Mouse (Mus musculus) hindbrain, embryonic 16.5 days (tissue): ENCODE results near the gene Tmprss3. TPM values are rescaled to one million over a fixed set of nuclear protein-coding genes. Genes with fewer than 3 reads are reported as not detected.
A peak's percentile ranks its signal among the peaks of the same experiment; 100 is the strongest.

ENCODE experiments used
- ATAC-seq: fragments of 200-750 bp; cut with Nextera tagmentation; 2 replicates; pipeline ENCODE4 v1.8.0; 2017; ENCODE audit warnings: moderate TSS enrichment, moderate library complexity
- H3K27ac ChIP-seq: fragments of 300-500 bp; sonication (generic); 2 replicates; pipeline ENCODE4 v1.5.1; 2014; ENCODE audit warnings: low read depth, mild to moderate bottlenecking, control low read depth, low read length, moderate library complexity
- H3K27me3 ChIP-seq: fragments of 300-500 bp; sonication (generic); replicated peaks from 2 replicates; pipeline ENCODE4 v1.6.1; 2014; ENCODE audit warnings: low read length; ENCODE audit not compliant: control insufficient read depth, insufficient read depth
- H3K36me3 ChIP-seq: fragments of 300-500 bp; sonication (generic); 2 replicates; pipeline ENCODE4 v1.6.1; 2014; ENCODE audit warnings: mild to moderate bottlenecking, low read length, moderate library complexity, mixed read lengths; ENCODE audit not compliant: control insufficient read depth, insufficient read depth
- H3K4me1 ChIP-seq: fragments of 300-500 bp; sonication (generic); 2 replicates; pipeline ENCODE4 v1.6.1; 2014; ENCODE audit warnings: low read depth, low read length; ENCODE audit not compliant: control insufficient read depth, insufficient read depth
- H3K4me2 ChIP-seq: fragments of 300-500 bp; sonication (generic); 2 replicates; pipeline ENCODE4 v1.6.1; 2014; ENCODE audit warnings: mild to moderate bottlenecking, low read length, control low read depth, moderate library complexity
- H3K4me3 ChIP-seq: fragments of 300-500 bp; sonication (generic); 2 replicates; pipeline ENCODE4 v1.5.1; 2014; ENCODE audit warnings: mild to moderate bottlenecking, low read length, control low read depth, moderate library complexity
- H3K9ac ChIP-seq: fragments of 300-500 bp; sonication (generic); 2 replicates; pipeline ENCODE4 v1.6.1; 2014; ENCODE audit warnings: low read depth, mild to moderate bottlenecking, control low read depth, low read length, moderate library complexity
- H3K9me3 ChIP-seq: fragments of 300-500 bp; sonication (generic); 2 replicates; pipeline ENCODE4 v1.6.1; 2014; ENCODE audit warnings: mild to moderate bottlenecking, low read length, moderate library complexity; ENCODE audit not compliant: control insufficient read depth
- WGBS: fragments of 180-500 bp; shearing (Covaris S2); extraction: QIAGEN DNeasy Blood & Tissue Kit; methylation state at CpG from one replicate; pipeline ENCODE4 v1.1.7; 2014; 5-methylcytosine and 5-hydroxymethylcytosine counted together
- polyA plus RNA-seq: library from polyadenylated mRNA; unstranded; fragments of >200 nt; fragmentation: Nextera tagmentation; extraction: Ambion mirVana; gene quantifications from 2 replicates; pipeline ENCODE4 v1.2.1, GENCODE M21; 2015

Gene Tmprss3
- polyA plus RNA-seq, 1 experiment from 2014 or later, result not detected

DNA sequence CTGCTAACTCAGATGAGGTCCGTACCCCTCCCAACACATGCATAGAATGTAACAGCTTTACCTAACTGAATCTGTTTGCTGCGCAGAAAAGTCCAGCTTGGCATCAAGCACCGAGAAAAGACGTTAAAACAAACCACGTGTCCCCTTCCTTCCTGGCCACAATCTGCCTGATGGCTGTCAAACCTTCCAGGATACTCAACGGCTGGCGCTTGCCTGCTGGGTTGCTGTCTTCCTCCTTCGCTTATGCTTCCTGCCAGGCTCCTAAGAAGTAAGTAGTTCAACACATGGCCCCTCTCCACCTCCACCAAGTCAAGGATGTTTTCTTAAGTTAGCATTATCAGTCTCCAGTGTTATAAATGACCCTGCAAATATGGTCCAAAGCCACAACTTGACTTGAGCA lies 45.0 kb downstream of the Tmprss3 start:
- H3K4me1 ChIP-seq, result no peaks in the 10 kb centered on the region
- ATAC-seq, result no peak
- H3K36me3 ChIP-seq, result no peaks in the 10 kb centered on the region
- no peak overlapping the region for H3K27ac ChIP-seq
- no peaks in the 10 kb centered on the region for H3K27me3 ChIP-seq
- H3K9ac ChIP-seq, result no peak overlapping the region
- no peak overlapping the region for H3K4me2 ChIP-seq
- 79% methylated on average over 8 of the region's 8 CpGs for WGBS
- no peaks in the 10 kb centered on the region; the same call in 1 of the 2 replicates for H3K9me3 ChIP-seq
- H3K4me3 ChIP-seq, result no peak overlapping the region

DNA sequence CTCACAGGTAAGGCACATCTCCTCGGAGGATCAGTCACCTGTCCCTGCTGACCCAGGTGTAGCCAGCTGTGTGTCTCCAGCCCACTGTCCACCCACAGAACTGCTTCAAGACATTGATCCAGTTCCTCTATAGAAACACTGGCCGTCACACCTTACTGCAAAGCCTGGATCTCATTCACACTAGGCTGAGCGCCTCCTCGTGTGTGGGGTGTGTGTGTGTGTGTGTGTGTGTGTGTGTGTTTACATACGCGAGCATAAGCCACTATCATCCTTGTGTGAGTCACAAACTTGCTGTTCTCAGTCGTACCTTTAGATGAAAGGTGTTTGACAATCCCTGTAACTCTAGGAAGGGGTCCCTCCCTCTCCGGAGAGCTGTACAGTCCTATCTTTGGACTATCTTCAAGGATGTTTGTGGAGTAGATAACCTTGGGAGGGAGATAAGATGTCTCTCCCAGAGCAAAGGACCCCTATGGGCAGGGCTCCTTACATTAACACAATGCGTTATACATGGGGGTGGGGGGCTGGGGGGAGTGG lies 45.7 kb downstream of the Tmprss3 start:
- 86% methylated on average over 9 of the region's 9 CpGs for WGBS
- Histone ChIP-seq H3K27me3 (no peaks in the 10 kb centered on the region), H3K4me1 (no peaks in the 10 kb centered on the region), H3K4me2 (no peak overlapping the region), H3K36me3 (no peaks in the 10 kb centered on the region), H3K27ac (no peak overlapping the region), H3K4me3 (no peak overlapping the region), H3K9me3 (no peaks in the 10 kb centered on the region; the same call in 1 of the 2 replicates), H3K9ac (no peak overlapping the region)
- no peak for ATAC-seq

DNA sequence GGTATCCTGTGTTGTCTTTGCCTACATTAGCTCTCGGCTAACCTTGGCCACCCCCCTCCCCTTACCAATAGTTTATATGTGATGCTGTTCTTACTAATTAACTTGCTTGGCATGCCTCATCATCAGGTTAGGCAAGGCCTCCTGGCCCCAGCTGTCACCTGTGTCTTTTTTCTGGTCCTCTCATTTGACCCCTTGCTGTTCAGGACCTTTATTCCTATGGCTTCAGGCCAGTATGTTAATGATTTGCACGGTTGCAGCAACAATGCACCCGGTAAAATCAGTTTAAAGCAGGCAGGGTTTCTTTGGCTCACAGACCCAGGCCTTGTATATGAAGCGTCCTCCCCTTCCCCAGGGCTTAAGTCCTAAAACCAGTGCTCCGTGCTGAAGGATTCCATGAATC lies 46.3 kb downstream of the Tmprss3 start:
- H3K4me2 ChIP-seq, result no peak overlapping the region
- no peaks in the 10 kb centered on the region; the same call in 1 of the 2 replicates for H3K9me3 ChIP-seq
- ATAC-seq, result no peak
- H3K27ac ChIP-seq, result no peak overlapping the region
- H3K27me3 ChIP-seq, result no peaks in the 10 kb centered on the region
- H3K4me1 ChIP-seq, result no peaks in the 10 kb centered on the region
- WGBS, result 34% methylated on average over 5 of the region's 5 CpGs
- H3K4me3 ChIP-seq, result no peak overlapping the region
- H3K36me3 ChIP-seq, result no peaks in the 10 kb centered on the region
- H3K9ac ChIP-seq, result no peak overlapping the region

DNA sequence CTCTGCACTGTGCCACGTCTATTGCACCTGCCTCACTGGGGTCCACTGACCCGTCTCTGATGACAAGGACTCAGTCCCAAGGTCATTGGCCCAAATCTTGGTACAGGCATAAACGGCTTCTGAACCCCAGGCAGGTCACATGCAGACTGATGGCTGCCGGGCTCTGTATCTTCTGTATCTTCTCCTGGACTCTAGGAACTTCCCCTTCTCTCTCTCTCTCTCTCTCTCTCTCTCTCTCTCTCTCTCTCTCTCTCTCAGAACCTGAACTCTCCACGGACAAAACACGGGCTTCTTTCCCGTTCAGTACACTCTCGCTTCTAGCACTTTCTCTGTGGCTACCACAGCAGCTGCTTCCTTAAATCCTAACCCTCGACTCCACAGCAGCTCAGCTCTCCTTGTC lies 52.8 kb downstream of the Tmprss3 start:
- no peaks in the 10 kb centered on the region for H3K27me3 ChIP-seq
- no peak overlapping the region for H3K9ac ChIP-seq
- H3K4me3 ChIP-seq, result no peak overlapping the region
- no peak overlapping the region for H3K4me2 ChIP-seq
- ATAC-seq, result no peak
- no peak overlapping the region for H3K27ac ChIP-seq
- WGBS, result 84% methylated on average over 9 of the region's 9 CpGs
- H3K9me3 ChIP-seq, result no peaks in the 10 kb centered on the region; the same call in 1 of the 2 replicates
- H3K36me3 ChIP-seq, result no peaks in the 10 kb centered on the region
- no peaks in the 10 kb centered on the region for H3K4me1 ChIP-seq

DNA sequence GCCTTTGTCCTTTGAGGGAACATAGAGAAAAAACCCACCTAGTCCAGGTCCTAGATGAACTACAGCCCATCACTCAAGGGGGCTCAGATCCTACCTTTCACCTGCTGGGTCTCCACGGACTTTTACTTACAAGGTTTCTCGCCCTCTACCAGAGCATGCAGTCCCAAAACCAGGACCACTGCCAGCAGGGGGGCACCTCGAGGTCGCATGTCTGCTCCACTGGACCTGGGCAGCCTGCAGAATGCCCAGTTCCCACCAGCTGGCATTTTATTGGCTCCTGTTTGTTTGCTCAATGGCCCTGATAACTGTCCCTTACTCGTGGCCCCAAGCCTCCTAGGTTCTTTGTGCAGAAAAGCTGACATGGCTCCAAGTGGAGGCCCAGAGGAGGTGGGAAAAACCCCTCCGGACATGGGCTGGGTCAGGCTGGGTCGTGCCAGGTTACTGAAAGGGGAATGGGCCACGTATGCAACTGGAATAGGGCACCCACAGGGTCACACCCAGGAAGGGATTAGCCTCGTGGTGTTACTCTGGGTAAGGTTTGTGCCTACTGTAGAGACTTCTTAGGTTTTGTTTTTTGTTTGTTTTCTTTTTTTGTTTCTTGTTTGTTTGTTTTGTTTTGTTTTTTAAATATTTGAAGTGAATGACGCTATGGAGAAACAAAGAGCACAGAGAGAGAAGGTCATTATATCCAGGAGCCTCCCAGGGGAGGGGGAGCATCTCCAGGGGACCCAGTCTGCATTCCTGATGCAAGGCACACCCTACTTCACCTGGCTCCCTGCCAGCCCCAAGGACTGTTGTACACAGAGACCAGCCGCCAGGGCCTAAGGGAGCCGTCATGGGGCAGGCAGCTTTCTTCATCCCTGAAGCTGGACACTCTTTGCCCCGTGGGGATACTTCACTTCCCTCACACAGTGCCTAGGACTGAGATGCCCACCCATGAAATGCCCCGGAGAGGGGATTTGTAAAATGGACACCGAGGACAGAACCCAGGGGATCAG lies 54.4 kb downstream of the Tmprss3 start, which contains the start of gene Tff2:
TSS of gene Tff2 (minus strand) at position 243 of the 998 bp plus-strand sequence.
- no peak for ATAC-seq
- WGBS, result 62% methylated on average over 15 of the region's 15 CpGs

DNA sequence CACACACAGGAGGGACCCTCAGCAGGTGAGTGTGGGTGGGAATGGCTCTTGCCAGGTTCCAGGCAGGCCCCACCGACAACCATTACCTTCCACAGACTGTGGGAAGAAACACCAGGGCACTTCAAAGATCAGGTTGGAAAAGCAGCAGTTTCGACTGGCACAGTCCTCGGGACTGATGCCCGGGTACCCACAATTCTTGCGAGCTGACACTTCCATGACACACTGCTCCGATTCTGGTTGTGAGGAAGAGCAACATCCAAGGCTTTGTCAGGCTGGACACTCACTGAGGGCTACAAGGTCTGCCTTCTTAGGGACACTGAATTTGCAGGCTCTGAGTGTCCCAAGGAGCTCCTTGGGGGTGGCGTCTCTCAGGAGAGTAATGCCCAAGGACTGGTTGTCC lies 56.7 kb downstream of the Tmprss3 start:
- H3K4me2 ChIP-seq, result no peak overlapping the region
- no peaks in the 10 kb centered on the region for H3K36me3 ChIP-seq
- H3K9ac ChIP-seq, result no peak overlapping the region
- 94% methylated on average over 7 of the region's 7 CpGs for WGBS
- no peak for ATAC-seq
- no peak overlapping the region for H3K27ac ChIP-seq
- H3K4me1 ChIP-seq, result no peaks in the 10 kb centered on the region
- H3K27me3 ChIP-seq, result no peaks in the 10 kb centered on the region
- H3K4me3 ChIP-seq, result no peak overlapping the region
- no peaks in the 10 kb centered on the region for H3K9me3 ChIP-seq

More for the DNA sequence above, 54.4 kb downstream of the Tmprss3 start, which contains the start of gene Tff2:
- Histone ChIP-seq H3K27me3 (no peaks in the 10 kb centered on the region), H3K9ac (no peak within 1 kb of the TSS), H3K4me1 (no peaks in the 10 kb centered on the region), H3K36me3 (no peaks in the 10 kb centered on the region), H3K27ac (no peak within 1 kb of the TSS), H3K4me2 (no peak within 1 kb of the TSS), H3K9me3 (no peaks in the 10 kb centered on the region; the same call in 1 of the 2 replicates), H3K4me3 (no peak within 1 kb of the TSS)

DNA sequence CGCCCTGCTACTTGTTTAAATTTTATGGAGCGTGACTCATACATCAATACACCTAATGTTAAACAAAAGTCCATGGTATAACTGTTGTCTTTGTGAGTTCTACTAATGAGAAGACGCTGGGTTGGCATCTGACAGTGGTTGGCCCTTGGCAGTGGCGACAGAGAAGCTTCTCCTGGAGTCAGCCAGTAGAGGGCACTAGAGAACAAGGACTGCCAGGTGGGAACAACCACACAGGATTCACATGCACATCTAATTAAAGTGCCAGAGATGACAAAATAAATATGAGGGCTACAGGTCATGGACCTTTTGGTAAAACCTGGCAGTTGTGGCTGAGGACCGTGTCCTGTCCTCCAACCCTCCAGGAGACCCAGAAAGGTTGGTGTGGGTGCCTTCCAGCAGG lies 60.4 kb downstream of the Tmprss3 start:
- Histone ChIP-seq H3K27me3 (no peaks in the 10 kb centered on the region), H3K36me3 (no peaks in the 10 kb centered on the region), H3K9ac (no peak overlapping the region), H3K4me3 (no peak overlapping the region), H3K4me1 (no peaks in the 10 kb centered on the region), H3K9me3 (no peaks in the 10 kb centered on the region), H3K27ac (no peak overlapping the region), H3K4me2 (no peak overlapping the region)
- WGBS, result 23% methylated on average over 5 of the region's 5 CpGs
- ATAC-seq, result 0 out of 2 replicates have a peak, but pooled peaks have one; percentile 14

DNA sequence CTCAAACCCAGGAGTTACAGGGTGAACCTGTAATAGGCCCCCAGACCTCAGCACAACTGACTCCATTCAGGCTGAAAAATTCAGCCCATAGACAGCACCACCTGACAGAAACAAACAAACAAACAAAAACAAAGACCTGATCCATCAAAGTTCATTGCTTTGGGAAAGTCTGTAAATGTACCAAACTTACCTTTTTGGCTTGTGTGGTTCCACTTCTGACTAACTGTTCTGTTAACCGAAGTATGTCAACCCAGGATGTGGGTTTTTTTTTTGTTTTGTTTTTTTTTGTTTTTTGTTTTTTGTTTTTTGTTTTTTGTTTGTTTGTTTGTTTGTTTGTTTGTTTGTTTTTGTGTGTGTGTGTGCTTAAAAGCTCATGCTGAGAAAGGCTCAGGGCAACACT lies 62.0 kb downstream of the Tmprss3 start:
- Histone ChIP-seq H3K4me2 (no peak overlapping the region), H3K4me1 (no peaks in the 10 kb centered on the region), H3K27ac (no peak overlapping the region), H3K9me3 (no peaks in the 10 kb centered on the region), H3K27me3 (no peaks in the 10 kb centered on the region), H3K4me3 (no peak overlapping the region), H3K9ac (no peak overlapping the region), H3K36me3 (no peaks in the 10 kb centered on the region)
- WGBS, result 93% methylated on average over 1 of the region's 1 CpGs
- no peak for ATAC-seq

DNA sequence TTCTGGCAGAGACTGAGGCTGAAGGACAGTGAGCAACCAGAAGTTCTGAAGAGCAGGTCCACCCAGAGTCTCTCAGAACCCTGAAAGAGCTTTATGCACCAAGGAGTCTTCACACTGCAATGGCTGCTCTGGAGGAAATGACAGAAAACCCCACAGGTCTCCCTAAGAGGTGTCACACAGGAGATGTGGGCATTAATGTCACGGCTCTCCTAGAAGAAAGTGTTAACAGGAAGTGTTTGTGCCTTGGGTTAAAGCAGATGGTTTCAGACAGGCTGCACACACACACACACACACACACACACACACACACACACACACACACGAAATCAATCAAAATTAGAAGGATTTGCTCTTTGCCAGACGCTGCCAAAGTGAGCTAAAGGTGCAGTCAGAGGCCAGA lies 62.5 kb downstream of the Tmprss3 start:
- no peak overlapping the region for H3K9ac ChIP-seq
- WGBS, result 73% methylated on average over 3 of the region's 3 CpGs
- no peak for ATAC-seq

More for the DNA sequence above, 62.5 kb downstream of the Tmprss3 start:
- Histone ChIP-seq H3K9me3 (no peaks in the 10 kb centered on the region), H3K27me3 (no peaks in the 10 kb centered on the region), H3K36me3 (no peaks in the 10 kb centered on the region), H3K4me1 (no peaks in the 10 kb centered on the region), H3K4me3 (no peak overlapping the region), H3K27ac (no peak overlapping the region), H3K4me2 (no peak overlapping the region)
